Mouse (Mus musculus) kidney, adult 2 months (tissue): ENCODE measurements at regions not wholly inside any gene's neighbourhood (a gene's known extent, or its start where the extent isn't known, plus 50 kb on each side); places are given as distances from the start of the nearest gene placed in this dataset.

Experiments used
- DNase-seq: peaks from one replicate; pipeline ENCODE4 v3.0.0; 2021
- H3K27ac ChIP-seq: fragments of 200-500 bp; 2 replicates; pipeline ENCODE4 v1.5.1; 2012; ENCODE audit warnings: low read depth, low read length, control low read depth, inconsistent platforms; ENCODE audit not compliant: insufficient read depth
- H3K27me3 ChIP-seq: fragments of 200-500 bp; replicated peaks from 2 replicates; pipeline ENCODE4 v1.6.1; 2012; ENCODE audit warnings: mild to moderate bottlenecking, moderate library complexity, low read length, inconsistent platforms; ENCODE audit not compliant: control insufficient read depth, insufficient read depth
- H3K36me3 ChIP-seq: fragments of 200-500 bp; 2 replicates; pipeline ENCODE4 v1.6.1; 2012; ENCODE audit warnings: mild to moderate bottlenecking, moderate library complexity, low read length, inconsistent platforms; ENCODE audit not compliant: control insufficient read depth, insufficient read depth
- H3K4me1 ChIP-seq: fragments of 200-500 bp; 2 replicates; pipeline ENCODE4 v1.6.1; 2011; ENCODE audit warnings: low read length; ENCODE audit not compliant: control insufficient read depth, insufficient read depth
- H3K4me3 ChIP-seq: fragments of 200-500 bp; 2 replicates; pipeline ENCODE4 v1.5.1; 2011; ENCODE audit warnings: mild to moderate bottlenecking, low read depth, low read length, control low read depth; ENCODE audit not compliant: insufficient read depth
- CTCF ChIP-seq: fragments of 200-500 bp; conservative IDR thresholded peaks from 2 replicates; pipeline ENCODE4 v1.5.1; 2011; ENCODE audit warnings: low read depth, mild to moderate bottlenecking, control low read depth, low read length, moderate library complexity, mixed read lengths; ENCODE audit not compliant: insufficient read depth, insufficient read length
- POLR2A ChIP-seq: fragments of 200-500 bp; IDR thresholded peaks from one replicate; pipeline ENCODE4 v1.6.1; 2011; ENCODE audit warnings: low read depth, low read length, control low read depth
- WGBS: fragments of 180-500 bp; shearing (Covaris S2); methylation state at CpG from one replicate; pipeline ENCODE4 v1.1.7; 2018; 5-methylcytosine and 5-hydroxymethylcytosine counted together

- Histone ChIP-seq H3K4me1 (0 out of 2 replicates have a peak, but pooled peaks cover 9% of the 10 kb centered on the region), H3K27me3 (no peaks in the 10 kb centered on the region), H3K27ac (no peak overlapping the region), H3K36me3 (no peaks in the 10 kb centered on the region), H3K4me3 (no peak overlapping the region)
- DNase-seq, result no peak
- WGBS, result 89% methylated on average over 7 of the region's 7 CpGs
- TF ChIP-seq CTCF (no peak), POLR2A (no peak)
Observed at GRCm38 (mm10) chr12:17493053-17493452, 51.5 kb upstream of the Odc1 start.

GRCm38 (mm10) chr12:17493810-17494209 lies 50.8 kb upstream of the Odc1 start:
- no peak for DNase-seq
- no peaks in the 10 kb centered on the region for H3K36me3 ChIP-seq
- no peak overlapping the region for H3K27ac ChIP-seq
- TF ChIP-seq CTCF (no peak), POLR2A (no peak)
- H3K4me3 ChIP-seq, result no peak overlapping the region
- H3K4me1 ChIP-seq, result 0 out of 2 replicates have a peak, but pooled peaks cover 9% of the 10 kb centered on the region
- 75% methylated on average over 3 of the region's 3 CpGs for WGBS
- H3K27me3 ChIP-seq, result no peaks in the 10 kb centered on the region
